In genomic region chr15:11008756-11009155, GRCm38 (mm10) we compare ENCODE assay signal across 11 mouse cellular contexts. TPM values are rescaled to one million over a fixed set of nuclear protein-coding genes. Genes with fewer than 3 reads are reported as not detected.
DNase-seq lines count a peak whose midpoint lies in the region; ATAC-seq and TF ChIP-seq lines count a peak whose summit lies in the region.
"Had no signal": no experiment of that assay in that cellular context is flagged by ENCODE, and none has a peak within 500 bp of the region (broad histone marks: within the 10 kb centered on the region; RNA-seq: fewer than 3 reads in every experiment).

No protein-coding gene starts in this region.

- no peak for TF ChIP-seq EP300 in heart, adult 2 months (IDR thresholded peaks at IDR 0.05; ENCODE audit: insufficient read depth, low read depth, low read length)
- no peak for TF ChIP-seq EP300 in liver, embryonic 14.5 days (IDR thresholded peaks at IDR 0.05; ENCODE audit: low read depth)

- no peaks in the 10 kb centered on the region for H3K79me2 ChIP-seq in heart, adult 2 months (replicated peaks; ENCODE audit: control insufficient read depth, insufficient read depth, low read length)

- WGBS in heart, adult 2 months, result 15% methylated on average over 5 of the region's 5 CpGs
- WGBS in liver, embryonic 14.5 days (ENCODE audit: insufficient replicate concordance), result 19% methylated on average over 5 of the region's 5 CpGs

- H3K4me1 ChIP-seq in heart, adult 2 months (ENCODE audit: control insufficient read depth, insufficient read depth, low read length), result no peaks in the 10 kb centered on the region
- H3K4me1 ChIP-seq in liver, embryonic 14.5 days (replicated peaks; ENCODE audit: control insufficient read depth in 2 of 2, insufficient read depth in 2 of 2, low read length in 1 of 2), result peaks cover 0 to 3% of the 10 kb centered on the region in 2 experiments; a peak in 1 of 4 replicates

- TF ChIP-seq POLR2A in heart, adult 2 months (IDR thresholded peaks at IDR 0.05; ENCODE audit: insufficient read depth, low read depth, low read length), result no peak

- H3K4me2 ChIP-seq in liver, embryonic 14.5 days (ENCODE audit: low read depth), result no peak overlapping the region

- DNase-seq in heart, adult 2 months, result no peak
- no peak for DNase-seq in heart, adult 8-10 months (ENCODE audit: low spot score)
- no peak for DNase-seq in liver, embryonic 14.5 days (ENCODE audit: low read depth in 3 of 3, low spot score in 3 of 3)
- DNase-seq in liver, result no peak
- peak; percentile 52 for DNase-seq in R1 (ENCODE audit: low read depth, low spot score)
- DNase-seq in mesoderm, embryonic 11.5 days (ENCODE audit: low read depth, low spot score), result peak; percentile 41
- no peak for DNase-seq in B cell, adult 2 months
- DNase-seq in testis, postnatal 14 days (ENCODE audit: low spot score), result no peak
- DNase-seq: heart, postnatal 4 days; layer of hippocampus, postnatal 36 days; lung, postnatal 4 days had no signal

- TF ChIP-seq CTCF in heart, adult 2 months (IDR thresholded peaks at IDR 0.05), result peak; percentile 60
- TF ChIP-seq CTCF in liver, embryonic 14.5 days (IDR thresholded peaks at IDR 0.05; ENCODE audit: low read depth), result peak; percentile 40; the same call in 1 of the 2 replicates

- H3K9me3 ChIP-seq in liver, embryonic 14.5 days (ENCODE audit: control insufficient read depth, low read length), result no peaks in the 10 kb centered on the region

- intact Hi-C loops in heart, adult 2 months (cut with DNase I), result no loop called here

- H3K9ac ChIP-seq in heart, adult 2 months (ENCODE audit: low read depth, low read length), result no peak overlapping the region
- H3K9ac ChIP-seq in liver, embryonic 14.5 days (replicated peaks), result no peak overlapping the region

- H3K4me3 ChIP-seq in heart, adult 2 months, result no peak overlapping the region
- H3K4me3 ChIP-seq in liver, embryonic 14.5 days (ENCODE audit: insufficient read depth in 1 of 2, low read depth in 2 of 2, low read length in 2 of 2), result no peak overlapping the region

- H3K27me3 ChIP-seq in heart, adult 2 months (ENCODE audit: control insufficient read depth, insufficient read depth, low read length), result no peaks in the 10 kb centered on the region
- H3K27me3 ChIP-seq in liver, embryonic 14.5 days (ENCODE audit: control insufficient read depth, insufficient read depth, low read length), result no peaks in the 10 kb centered on the region

- no peaks in the 10 kb centered on the region for H3K36me3 ChIP-seq in heart, adult 2 months (ENCODE audit: control insufficient read depth, insufficient read depth, low read length)
- no peaks in the 10 kb centered on the region for H3K36me3 ChIP-seq in liver, embryonic 14.5 days (replicated peaks; ENCODE audit: control insufficient read depth, insufficient read depth, low read depth)

- H3K27ac ChIP-seq in heart, adult 2 months, result no peak overlapping the region
- no peak overlapping the region for H3K27ac ChIP-seq in liver, embryonic 14.5 days

- ATAC-seq in liver, embryonic 14.5 days (ENCODE audit: insufficient read depth), result no peak

RNA-seq across cellular contexts. Expression of gene Slc45a2, which starts 8.2 kb away (rescaled TPM):
- total RNA-seq in heart, adult 2 months (2021), result not detected
- polyA plus RNA-seq in heart, adult 2 months (2012; rRNA removed), result 0.06 TPM in 1 of 2 replicates, not detected in the other
- not detected for total RNA-seq in heart, adult 8-10 months (2022)
- 0.01 TPM in 2 replicates for polyA plus RNA-seq in liver, embryonic 14.5 days (2012; rRNA removed)
- 0.16 TPM in 1 of 2 replicates, not detected in the other for polyA plus RNA-seq in liver, embryonic 14.5 days (2014; fragmentation: Nextera tagmentation; extraction: Ambion mirVana)
- total RNA-seq: layer of hippocampus, postnatal 36 days had no signal

RNA-seq across cellular contexts. Expression of gene Amacr, which starts 27.2 kb away (rescaled TPM):
- 10 to 100 TPM; 34.0 to 37.8 TPM for total RNA-seq in heart, adult 2 months (2021)
- polyA plus RNA-seq in heart, adult 2 months (2012; rRNA removed), result 18.7 and 31.5 TPM in 2 replicates
- total RNA-seq in heart, adult 8-10 months (2022), result 10 to 100 TPM; 34.2 to 38.2 (median 36.0) TPM
- 8.5 and 10.9 TPM in 2 replicates for polyA plus RNA-seq in liver, embryonic 14.5 days (2012; rRNA removed)
- polyA plus RNA-seq in liver, embryonic 14.5 days (2014; fragmentation: Nextera tagmentation; extraction: Ambion mirVana), result 19.3 and 20.3 TPM in 2 replicates

RNA-seq across cellular contexts. Expression of gene Rxfp3, which starts 29.0 kb away (rescaled TPM):
- under 1 TPM; 0.05 to 0.09 TPM for total RNA-seq in heart, adult 2 months (2021)
- polyA plus RNA-seq in heart, adult 2 months (2012; rRNA removed), result 0.06 and 0.08 TPM in 2 replicates
- under 1 TPM in 1 of 4 experiments, not detected in 3; 0.09 TPM for total RNA-seq in heart, adult 8-10 months (2022)
- polyA plus RNA-seq in liver, embryonic 14.5 days (2012; rRNA removed), result not detected in 2 replicates
- polyA plus RNA-seq in liver, embryonic 14.5 days (2014; fragmentation: Nextera tagmentation; extraction: Ambion mirVana), result not detected in 2 replicates

RNA-seq across cellular contexts. Expression of gene Adamts12, which starts 55.8 kb away (rescaled TPM):
- total RNA-seq in heart, adult 2 months (2021), result 1 to 10 TPM; 1.3 to 2.7 TPM
- 0.64 and 1.7 TPM in 2 replicates for polyA plus RNA-seq in heart, adult 2 months (2012; rRNA removed)
- total RNA-seq in heart, adult 8-10 months (2022), result 1 to 10 TPM; 1.1 to 1.4 (median 1.2) TPM
- polyA plus RNA-seq in liver, embryonic 14.5 days (2012; rRNA removed), result 0.28 and 0.47 TPM in 2 replicates
- polyA plus RNA-seq in liver, embryonic 14.5 days (2014; fragmentation: Nextera tagmentation; extraction: Ambion mirVana), result 0.23 and 0.54 TPM in 2 replicates

RNA-seq across cellular contexts. Expression of gene C1qtnf3, which starts 56.6 kb away (rescaled TPM):
- total RNA-seq in heart, adult 2 months (2021), result not detected
- 0.12 and 0.27 TPM in 2 replicates for polyA plus RNA-seq in heart, adult 2 months (2012; rRNA removed)
- total RNA-seq in heart, adult 8-10 months (2022), result not detected
- 0.02 TPM in 1 of 2 replicates, not detected in the other for polyA plus RNA-seq in liver, embryonic 14.5 days (2012; rRNA removed)
- not detected in 2 replicates for polyA plus RNA-seq in liver, embryonic 14.5 days (2014; fragmentation: Nextera tagmentation; extraction: Ambion mirVana)
- total RNA-seq: layer of hippocampus, postnatal 36 days had no signal

Comparison
In these comparisons a context has a peak if more than half of its experiments do, and no peak if none do; other contexts are left out.
1. DNase-seq: peak in R1 (single experiment) and mesoderm, embryonic 11.5 days (single experiment); none in heart, adult 2 months (0 of 2), heart, adult 8-10 months (single experiment), liver, embryonic 14.5 days (0 of 3), liver (single experiment), B cell, adult 2 months (0 of 2) and testis, postnatal 14 days (single experiment).